9 mouse cellular contexts compared by ENCODE assay signal in the genomic region with DNA sequence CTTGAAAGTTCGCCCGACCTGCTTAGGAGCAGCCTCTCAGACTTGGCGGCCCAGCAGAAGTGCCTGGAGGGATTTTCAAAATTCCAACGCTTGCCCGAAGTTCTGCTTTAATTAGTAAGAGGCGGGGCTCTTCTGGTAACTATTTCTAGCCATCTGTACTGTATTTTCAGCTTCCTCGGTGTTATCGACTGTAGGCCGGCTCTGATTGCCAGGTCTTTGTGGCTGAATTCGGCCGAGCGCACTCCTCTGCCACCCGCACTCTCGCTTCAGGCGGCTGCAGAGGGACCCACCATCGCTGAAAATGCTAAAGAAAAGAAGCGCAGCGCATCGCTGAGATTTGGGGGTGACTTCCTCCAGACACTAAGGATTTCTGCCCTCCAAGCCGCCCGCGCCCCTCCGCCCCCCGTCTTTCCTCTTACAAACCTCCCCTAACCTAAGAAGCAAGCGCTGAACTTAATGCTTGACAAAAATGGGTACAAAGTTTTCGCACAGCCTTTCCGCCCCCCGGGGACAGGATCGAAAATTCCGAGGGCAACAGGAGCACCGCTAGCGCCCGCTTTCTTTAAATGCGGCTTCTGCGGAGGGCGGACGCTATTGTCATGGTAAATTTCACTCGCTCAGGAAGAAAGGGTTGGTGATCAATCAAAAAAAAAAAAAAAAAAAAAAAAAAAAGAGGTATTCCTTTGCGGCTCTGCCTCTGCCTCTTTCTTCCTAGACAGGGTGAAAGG. TPM values are rescaled to one million over a fixed set of nuclear protein-coding genes. Genes with fewer than 3 reads are reported as not detected.
DNase-seq lines count a peak whose midpoint lies in the region; ATAC-seq and TF ChIP-seq lines count a peak whose summit lies in the region.
"Had no signal": no experiment of that assay in that cellular context is flagged by ENCODE, and none has a peak within 500 bp of the region (broad histone marks: within the 10 kb centered on the region; RNA-seq: fewer than 3 reads in every experiment).

No protein-coding gene starts in this region.

- peak; percentile 46 for DNase-seq in liver, adult 2 months (ENCODE audit: extremely low read depth, low read depth, low spot score)
- no peak for DNase-seq in liver
- DNase-seq in forebrain, embryonic 11.5 days (ENCODE audit: low spot score) = peak; percentile 79
- DNase-seq in liver, embryonic 14.5 days (ENCODE audit: low read depth in 3 of 3, low spot score in 3 of 3) = no peak
- DNase-seq in frontal cortex, postnatal 25 days (ENCODE audit: low spot score in 2 of 2) = no peak
- no peak for DNase-seq in spleen, postnatal 4 days (ENCODE audit: low spot score in 2 of 2)

- peak; percentile 70 for ATAC-seq in forebrain, embryonic 11.5 days (replicated peaks; ENCODE audit: low FRiP score)
- 0 out of 2 replicates have a peak, but pooled peaks have one; percentile 9 for ATAC-seq in hindbrain, embryonic 15.5 days (ENCODE audit: low FRiP score, low read depth)
- ATAC-seq in liver, embryonic 14.5 days (ENCODE audit: insufficient read depth) = no peak
- 0 out of 2 replicates have a peak, but pooled peaks have one; percentile 24 for ATAC-seq in neural tube, embryonic 13.5 days (ENCODE audit: low read depth)

- H3K36me3 ChIP-seq in liver, adult 2 months (ENCODE audit: control insufficient read depth, insufficient read depth, low read length) = no peaks in the 10 kb centered on the region
- no peaks in the 10 kb centered on the region for H3K36me3 ChIP-seq in forebrain, embryonic 11.5 days (ENCODE audit: control insufficient read depth, insufficient read depth, low read length)
- no peaks in the 10 kb centered on the region for H3K36me3 ChIP-seq in hindbrain, embryonic 15.5 days
- no peaks in the 10 kb centered on the region for H3K36me3 ChIP-seq in liver, embryonic 14.5 days (replicated peaks; ENCODE audit: control insufficient read depth, insufficient read depth, low read depth)
- no peaks in the 10 kb centered on the region for H3K36me3 ChIP-seq in neural tube, embryonic 13.5 days

- H3K79me2 ChIP-seq in liver, adult 2 months (ENCODE audit: control insufficient read depth, insufficient read depth, low read length) = peaks cover 10% of the 10 kb centered on the region; the same call in 1 of the 2 replicates

- peak overlapping the region; percentile 53 for H3K4me2 ChIP-seq in forebrain, embryonic 11.5 days (ENCODE audit: low read depth, low read length, severe bottlenecking)
- peak overlapping the region; percentile 99 for H3K4me2 ChIP-seq in hindbrain, embryonic 15.5 days
- H3K4me2 ChIP-seq in liver, embryonic 14.5 days (ENCODE audit: low read depth) = peak overlapping the region; percentile 60
- H3K4me2 ChIP-seq in neural tube, embryonic 13.5 days = peak overlapping the region; percentile 98

- H3K9ac ChIP-seq in liver, adult 2 months (ENCODE audit: low read depth, low read length) = peak overlapping the region; percentile 65
- H3K9ac ChIP-seq in forebrain, embryonic 11.5 days (ENCODE audit: low read length) = peak overlapping the region; percentile 79
- H3K9ac ChIP-seq in hindbrain, embryonic 15.5 days = peak overlapping the region; percentile 59
- no peak overlapping the region for H3K9ac ChIP-seq in liver, embryonic 14.5 days (replicated peaks)
- peak overlapping the region; percentile 77 for H3K9ac ChIP-seq in neural tube, embryonic 13.5 days

- H3K4me3 ChIP-seq in liver, adult 2 months (ENCODE audit: insufficient read depth, low read depth, low read length) = peak overlapping the region; percentile 67
- H3K4me3 ChIP-seq in forebrain, embryonic 11.5 days (ENCODE audit: low read depth, low read length) = peak overlapping the region; percentile 57
- peak overlapping the region; percentile 57 for H3K4me3 ChIP-seq in hindbrain, embryonic 15.5 days
- H3K4me3 ChIP-seq in liver, embryonic 14.5 days (ENCODE audit: insufficient read depth in 1 of 2, low read depth in 2 of 2, low read length in 2 of 2) = peak overlapping the region; percentile 36 to 40; a peak in 3 of 4 replicates
- peak overlapping the region; percentile 55 for H3K4me3 ChIP-seq in neural tube, embryonic 13.5 days

- TF ChIP-seq POLR2A in liver, adult 2 months (IDR thresholded peaks at IDR 0.05; ENCODE audit: extremely low read depth, insufficient read depth, low read length) = no peak

- WGBS in liver, adult 2 months = 2% methylated on average over 39 of the region's 39 CpGs
- under 1% methylated on average over 39 of the region's 39 CpGs for WGBS in forebrain, embryonic 11.5 days
- under 1% methylated on average over 39 of the region's 39 CpGs for WGBS in hindbrain, embryonic 15.5 days
- WGBS in liver, embryonic 14.5 days (ENCODE audit: insufficient replicate concordance) = 3% methylated on average over 39 of the region's 39 CpGs
- 1% methylated on average over 39 of the region's 39 CpGs for WGBS in neural tube, embryonic 13.5 days

- H3K4me1 ChIP-seq in liver, adult 2 months (ENCODE audit: control insufficient read depth, insufficient read depth, low read length) = peaks cover 3% of the 10 kb centered on the region; the same call in 1 of the 2 replicates
- H3K4me1 ChIP-seq in forebrain, embryonic 11.5 days (replicated peaks; ENCODE audit: control insufficient read depth, insufficient read depth, low read length) = 0 out of 2 replicates have a peak, but pooled peaks cover 3% of the 10 kb centered on the region
- H3K4me1 ChIP-seq in hindbrain, embryonic 15.5 days (replicated peaks) = peaks cover 15% of the 10 kb centered on the region
- no peaks in the 10 kb centered on the region for H3K4me1 ChIP-seq in liver, embryonic 14.5 days (replicated peaks; ENCODE audit: control insufficient read depth in 2 of 2, insufficient read depth in 2 of 2, low read length in 1 of 2)
- peaks cover 15% of the 10 kb centered on the region for H3K4me1 ChIP-seq in neural tube, embryonic 13.5 days (replicated peaks)

- no peak for TF ChIP-seq CTCF in liver, adult 2 months (IDR thresholded peaks at IDR 0.05; ENCODE audit: low read depth, low read length)
- no peak for TF ChIP-seq CTCF in liver, embryonic 14.5 days (IDR thresholded peaks at IDR 0.05; ENCODE audit: low read depth)

- H3K27ac ChIP-seq in liver, adult 2 months (replicated peaks; ENCODE audit: insufficient read depth, low read depth, low read length) = peak overlapping the region; percentile 78
- H3K27ac ChIP-seq in forebrain, embryonic 11.5 days (ENCODE audit: low read depth, low read length) = peak overlapping the region; percentile 75
- peak overlapping the region; percentile 43 for H3K27ac ChIP-seq in hindbrain, embryonic 15.5 days (replicated peaks)
- no peak overlapping the region for H3K27ac ChIP-seq in liver, embryonic 14.5 days
- H3K27ac ChIP-seq in neural tube, embryonic 13.5 days (replicated peaks) = peak overlapping the region; percentile 52

- TF ChIP-seq EP300 in liver, embryonic 14.5 days (IDR thresholded peaks at IDR 0.05; ENCODE audit: low read depth) = no peak

- H3K9me3 ChIP-seq in forebrain, embryonic 11.5 days (ENCODE audit: control insufficient read depth, low read length) = no peaks in the 10 kb centered on the region
- H3K9me3 ChIP-seq in hindbrain, embryonic 15.5 days = no peaks in the 10 kb centered on the region
- H3K9me3 ChIP-seq in liver, embryonic 14.5 days (ENCODE audit: control insufficient read depth, low read length) = no peaks in the 10 kb centered on the region
- no peaks in the 10 kb centered on the region for H3K9me3 ChIP-seq in neural tube, embryonic 13.5 days

- no peaks in the 10 kb centered on the region for H3K27me3 ChIP-seq in liver, adult 2 months (ENCODE audit: control insufficient read depth, insufficient read depth, low read length)
- no peaks in the 10 kb centered on the region for H3K27me3 ChIP-seq in forebrain, embryonic 11.5 days (ENCODE audit: control insufficient read depth, insufficient read depth, low read length)
- 0 out of 2 replicates have a peak, but pooled peaks cover 4% of the 10 kb centered on the region for H3K27me3 ChIP-seq in hindbrain, embryonic 15.5 days
- peaks cover 27% of the 10 kb centered on the region for H3K27me3 ChIP-seq in liver, embryonic 14.5 days (ENCODE audit: control insufficient read depth, insufficient read depth, low read length)
- H3K27me3 ChIP-seq in neural tube, embryonic 13.5 days = 0 out of 2 replicates have a peak, but pooled peaks cover 10% of the 10 kb centered on the region

RNA-seq across cellular contexts. Expression of a gene that starts 0.5 kb away (rescaled TPM):
- 4.1 and 7.0 TPM in 2 replicates for total RNA-seq in liver, adult 2 months (2014; rRNA removed)
- 3.7 and 4.0 TPM in 2 replicates for polyA plus RNA-seq in liver, adult 2 months (2012; rRNA removed)
- 12.2 and 15.2 TPM in 2 replicates for polyA plus RNA-seq in forebrain, embryonic 11.5 days (2014; fragmentation: Nextera tagmentation; extraction: Ambion mirVana)
- 1.7 and 2.2 TPM in 2 replicates for polyA plus RNA-seq in hindbrain, embryonic 15.5 days (2015; fragmentation: Nextera tagmentation; extraction: Ambion mirVana)
- polyA plus RNA-seq in liver, embryonic 14.5 days (2012; rRNA removed) = 0.30 and 0.35 TPM in 2 replicates
- 0.11 and 0.35 TPM in 2 replicates for polyA plus RNA-seq in liver, embryonic 14.5 days (2014; fragmentation: Nextera tagmentation; extraction: Ambion mirVana)
- polyA plus RNA-seq in neural tube, embryonic 13.5 days (2015; fragmentation: Nextera tagmentation; extraction: Ambion mirVana) = 1.7 and 2.9 TPM in 2 replicates
- total RNA-seq: neutrophil, adult 5-6 weeks had no signal

RNA-seq across cellular contexts. Expression of a gene that starts 7.7 kb away (rescaled TPM):
- 0.37 and 0.40 TPM in 2 replicates for total RNA-seq in liver, adult 2 months (2014; rRNA removed)
- polyA plus RNA-seq in liver, adult 2 months (2012; rRNA removed) = 0.09 and 0.10 TPM in 2 replicates
- 1.0 and 1.2 TPM in 2 replicates for polyA plus RNA-seq in forebrain, embryonic 11.5 days (2014; fragmentation: Nextera tagmentation; extraction: Ambion mirVana)
- polyA plus RNA-seq in hindbrain, embryonic 15.5 days (2015; fragmentation: Nextera tagmentation; extraction: Ambion mirVana) = 0.31 and 0.69 TPM in 2 replicates
- 0.11 and 0.21 TPM in 2 replicates for polyA plus RNA-seq in liver, embryonic 14.5 days (2012; rRNA removed)
- 0.04 and 0.09 TPM in 2 replicates for polyA plus RNA-seq in liver, embryonic 14.5 days (2014; fragmentation: Nextera tagmentation; extraction: Ambion mirVana)
- polyA plus RNA-seq in neural tube, embryonic 13.5 days (2015; fragmentation: Nextera tagmentation; extraction: Ambion mirVana) = 0.47 and 0.52 TPM in 2 replicates

Comparison
In these comparisons a context has a peak if more than half of its experiments do, and no peak if none do; other contexts are left out.
1. DNase-seq: peak in liver, adult 2 months (single experiment) and forebrain, embryonic 11.5 days (single experiment); none in liver (single experiment), liver, embryonic 14.5 days (0 of 3), frontal cortex, postnatal 25 days (0 of 2) and spleen, postnatal 4 days (0 of 2).
2. Peak in every context shown above with its lines, with median percentiles within 50 percentile points of each other: H3K4me3 ChIP-seq and H3K4me2 ChIP-seq.